Mouse (Mus musculus) spleen, adult 2 months (tissue): ENCODE results near the gene Smcr8. TPM values are rescaled to one million over a fixed set of nuclear protein-coding genes. Genes with fewer than 3 reads are reported as not detected.
"Not testable (repeated sequence)": the region's sequence is repeated elsewhere in the genome, so short reads cannot be mapped to it uniquely, and the experiment has no call there.

Source experiments
- DNase-seq, 2 experiments: peaks; one replicate each; pipeline versions ENCODE4 v3.0.0 to v3.0.0-alpha.2; 2012 to 2021; ENCODE audit warnings: low spot score in 2 of 2, low read depth in 1 of 2
- H3K27ac ChIP-seq: fragments of 200-500 bp; 2 replicates; pipeline ENCODE4 v1.5.1; 2012; ENCODE audit warnings: low read length, inconsistent platforms; ENCODE audit not compliant: insufficient read depth
- H3K27me3 ChIP-seq: fragments of 200-500 bp; 2 replicates; pipeline ENCODE4 v1.6.1; 2012; ENCODE audit warnings: mild to moderate bottlenecking, moderate library complexity, low read length, inconsistent platforms; ENCODE audit not compliant: control insufficient read depth, insufficient read depth
- H3K36me3 ChIP-seq: fragments of 200-500 bp; 2 replicates; pipeline ENCODE4 v1.6.1; 2012; ENCODE audit warnings: mild to moderate bottlenecking, low read length, inconsistent platforms; ENCODE audit not compliant: control insufficient read depth, insufficient read depth
- H3K4me1 ChIP-seq: fragments of 200-500 bp; 2 replicates; pipeline ENCODE4 v1.6.1; 2011; ENCODE audit warnings: inconsistent platforms; ENCODE audit not compliant: control insufficient read depth, insufficient read depth, insufficient read length
- H3K4me3 ChIP-seq: fragments of 200-500 bp; 2 replicates; pipeline ENCODE4 v1.5.1; 2011; ENCODE audit warnings: mild to moderate bottlenecking, inconsistent platforms; ENCODE audit not compliant: insufficient read depth, insufficient read length; ENCODE audit errors: extremely low read depth
- CTCF ChIP-seq: fragments of 200-500 bp; IDR thresholded peaks from 2 replicates; pipeline ENCODE4 v1.5.1; 2011; ENCODE audit warnings: mild to moderate bottlenecking, inconsistent platforms; ENCODE audit not compliant: insufficient read depth, insufficient read length, insufficient replicate concordance; ENCODE audit errors: extremely low read depth
- POLR2A ChIP-seq: fragments of 200-500 bp; IDR thresholded peaks from 2 replicates; pipeline ENCODE4 v1.6.1; 2011; ENCODE audit warnings: low read depth, low read length, inconsistent platforms
- WGBS: fragments of 180-500 bp; shearing (Covaris S2); methylation state at CpG from one replicate; pipeline ENCODE4 v1.1.7; 2018; 5-methylcytosine and 5-hydroxymethylcytosine counted together
- polyA plus RNA-seq: library from polyadenylated mRNA; depleted of rRNA; stranded (reverse); fragments of >200 nt; gene quantifications from 2 replicates; pipeline ENCODE4 v1.2.3, GENCODE M21; 2012

Gene Smcr8
- polyA plus RNA-seq, 1 experiment, result 12.2 TPM

DNA sequence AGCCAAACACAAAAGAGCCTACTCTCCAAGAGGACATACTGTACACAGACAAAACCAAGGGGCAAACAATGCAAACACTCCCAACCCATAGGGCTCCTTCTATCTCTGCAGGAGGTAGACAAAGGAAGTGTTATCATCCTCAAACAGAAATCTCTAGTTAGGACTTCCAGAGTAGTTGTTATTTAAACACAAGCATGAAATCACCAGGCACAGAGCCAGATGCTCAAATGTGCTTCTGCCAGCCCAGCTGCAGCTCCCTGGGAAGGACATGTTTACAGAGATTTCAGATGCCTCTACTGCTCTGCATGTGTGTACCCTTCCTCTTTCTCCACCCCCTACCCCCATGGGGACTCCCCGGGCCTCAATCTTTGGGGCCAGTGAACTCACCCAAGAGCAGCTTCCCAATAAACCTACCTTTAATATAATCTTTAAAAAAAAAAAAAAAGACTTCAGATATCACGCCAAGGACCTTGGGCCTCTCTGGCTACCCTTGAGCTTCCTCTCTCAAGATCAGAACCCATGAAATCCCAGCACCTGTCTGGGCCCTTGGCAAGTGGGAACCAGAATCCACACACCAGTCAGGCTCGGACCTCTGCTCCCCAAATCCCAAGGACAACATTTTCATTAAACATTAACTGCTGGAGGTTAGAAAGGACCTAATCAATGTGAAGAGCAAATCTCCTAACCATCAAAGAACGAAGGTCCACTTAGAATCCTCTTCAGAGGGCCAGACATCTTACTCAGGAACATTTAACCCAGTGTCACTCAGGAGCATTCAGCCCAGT lies 31.2 kb downstream of the Smcr8 start:
- DNase-seq, result no peak
- no peaks in the 10 kb centered on the region for H3K27me3 ChIP-seq
- WGBS, result 68% methylated on average over 4 of the region's 4 CpGs
- TF ChIP-seq CTCF (no peak), POLR2A (no peak)
- H3K4me1 ChIP-seq, result no peaks in the 10 kb centered on the region
- no peak overlapping the region for H3K4me3 ChIP-seq
- H3K27ac ChIP-seq, result no peak overlapping the region
- no peaks in the 10 kb centered on the region; the same call in 1 of the 2 replicates for H3K36me3 ChIP-seq

GRCm38 (mm10) chr11:60809546-60809945 lies 32.2 kb downstream of the Smcr8 start:
- no peak for DNase-seq
- Histone ChIP-seq H3K27ac (no peak overlapping the region), H3K27me3 (no peaks in the 10 kb centered on the region), H3K4me3 (no peak overlapping the region), H3K36me3 (no peaks in the 10 kb centered on the region), H3K4me1 (no peaks in the 10 kb centered on the region)
- 72% methylated on average over 1 of the region's 1 CpGs for WGBS
- TF ChIP-seq POLR2A (no peak), CTCF (no peak)

GRCm38 (mm10) chr11:60810046-60810965 lies 33.0 kb downstream of the Smcr8 start:
- 14% methylated on average over 14 of the region's 14 CpGs for WGBS
- TF ChIP-seq CTCF, result no peak
- no peak for TF ChIP-seq POLR2A
- no peaks in the 10 kb centered on the region for H3K27me3 ChIP-seq
- no peak overlapping the region for H3K27ac ChIP-seq
- peak overlapping the region; percentile 59; the same call in 1 of the 2 replicates for H3K4me3 ChIP-seq
- H3K36me3 ChIP-seq, result no peaks in the 10 kb centered on the region
- H3K4me1 ChIP-seq, result no peaks in the 10 kb centered on the region
- no peak for DNase-seq

GRCm38 (mm10) chr11:60811054-60811460 lies 33.7 kb downstream of the Smcr8 start:
- Histone ChIP-seq H3K27me3 (no peaks in the 10 kb centered on the region), H3K27ac (no peak overlapping the region), H3K36me3 (no peaks in the 10 kb centered on the region), H3K4me3 (peak overlapping the region; percentile 59), H3K4me1 (no peaks in the 10 kb centered on the region)
- peak; percentile 82 to 94 for DNase-seq
- 1% methylated on average over 29 of the region's 29 CpGs for WGBS
- TF ChIP-seq POLR2A, result no peak
- TF ChIP-seq CTCF, result no peak

- not testable (repeated sequence) for H3K36me3 ChIP-seq, H3K27me3 ChIP-seq, H3K27ac ChIP-seq, DNase-seq, H3K4me1 ChIP-seq
- WGBS, result 38% methylated on average over 6 of the region's 6 CpGs
- peak within 1 kb of the TSS; percentile 59 for H3K4me3 ChIP-seq
Measured at GRCm38 (mm10) chr11:60811618-60812017, 34.3 kb downstream of the Smcr8 start, which contains the start of gene Shmt1. Gene Shmt1, minus strand, starts transcription at chr11:60811718.

GRCm38 (mm10) chr11:60816398-60816797 lies 39.1 kb downstream of the Smcr8 start:
- Histone ChIP-seq H3K27me3 (no peaks in the 10 kb centered on the region), H3K4me1 (no peaks in the 10 kb centered on the region), H3K4me3 (no peak overlapping the region), H3K27ac (no peak overlapping the region), H3K36me3 (no peaks in the 10 kb centered on the region)
- TF ChIP-seq CTCF (no peak), POLR2A (no peak)
- 71% methylated on average over 5 of the region's 5 CpGs for WGBS
- DNase-seq, result no peak

GRCm38 (mm10) chr11:60823771-60824170 lies 46.4 kb downstream of the Smcr8 start:
- H3K36me3 ChIP-seq, result no peaks in the 10 kb centered on the region
- no peaks in the 10 kb centered on the region for H3K4me1 ChIP-seq
- no peak overlapping the region for H3K27ac ChIP-seq
- DNase-seq, result no peak
- 78% methylated on average over 2 of the region's 2 CpGs for WGBS
- H3K4me3 ChIP-seq, result no peak overlapping the region
- no peaks in the 10 kb centered on the region for H3K27me3 ChIP-seq
- no peak for TF ChIP-seq CTCF
- no peak for TF ChIP-seq POLR2A
